Mouse (Mus musculus): ENCODE results near the gene Ctnna2. TPM values are rescaled to one million over a fixed set of nuclear protein-coding genes. Genes with fewer than 3 reads are reported as not detected.

Gene Ctnna2
- polyA plus RNA-seq, 1 experiment from 2014 or later, result 0.44 TPM

- no peak for DNase-seq (ENCODE audit: low spot score)
Observed at GRCm38 (mm10) chr6:77185751-77186150, 793.7 kb downstream of the Ctnna2 start.

- DNase-seq (ENCODE audit: low spot score), result no peak
Observed at GRCm38 (mm10) chr6:77184896-77185295, 794.6 kb downstream of the Ctnna2 start.

GRCm38 (mm10) chr6:77175764-77176163, 803.7 kb downstream of the Ctnna2 start:
- no peak for DNase-seq (ENCODE audit: low spot score)

DNA sequence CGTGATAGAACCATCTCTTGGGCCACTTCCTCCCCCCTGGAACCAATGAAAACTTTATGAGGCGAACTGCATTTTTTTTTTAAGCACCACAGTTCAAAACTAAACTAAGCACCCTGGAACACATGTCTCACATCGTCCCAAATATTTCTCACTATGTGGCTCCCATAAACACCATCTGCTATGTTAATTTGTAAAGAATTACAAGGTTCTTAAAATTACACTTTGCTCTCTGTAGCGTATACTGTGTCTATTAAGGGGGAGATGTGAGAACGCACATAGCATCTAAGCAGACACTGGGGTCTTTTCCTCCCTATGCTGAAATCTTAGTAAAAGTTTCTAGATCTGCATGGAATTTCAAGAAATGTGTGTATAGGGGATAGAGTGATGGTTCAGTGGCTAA, 822.5 kb downstream of the Ctnna2 start:
- no peak for DNase-seq (ENCODE audit: low spot score)

- no peak for DNase-seq (ENCODE audit: low spot score)
Observed at GRCm38 (mm10) chr6:77139306-77139920, 840.1 kb downstream of the Ctnna2 start.

- no peak for DNase-seq (ENCODE audit: low spot score)
Observed at GRCm38 (mm10) chr6:77120926-77121325, 858.6 kb downstream of the Ctnna2 start.

DNA sequence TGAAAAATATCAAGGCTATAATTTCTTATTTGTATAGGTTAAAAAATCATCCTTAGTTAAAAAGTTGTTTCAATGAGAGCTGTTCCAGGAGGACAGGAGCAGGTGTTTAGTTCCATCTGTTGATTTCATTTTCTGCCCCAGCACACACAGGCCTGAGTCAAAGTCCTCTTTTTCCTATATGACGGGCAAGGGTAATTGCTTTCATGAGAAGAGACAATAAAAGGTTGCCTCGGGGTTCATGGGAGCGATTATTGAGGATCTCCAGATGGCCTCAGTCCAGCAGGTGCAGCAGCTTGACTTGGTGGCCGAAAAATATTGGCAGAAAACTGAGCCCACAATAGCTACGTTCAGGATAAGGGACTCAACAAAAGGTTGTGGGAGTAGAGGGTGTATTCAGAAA, 859.0 kb downstream of the Ctnna2 start:
- no peak for DNase-seq (ENCODE audit: low spot score)

- no peak for DNase-seq (ENCODE audit: low spot score)
Observed at GRCm38 (mm10) chr6:77109095-77109945, 870.2 kb downstream of the Ctnna2 start.

- DNase-seq (ENCODE audit: low spot score), result no peak
Observed at GRCm38 (mm10) chr6:77101047-77101446, 878.5 kb downstream of the Ctnna2 start.

GRCm38 (mm10) chr6:77098540-77098939, 881.0 kb downstream of the Ctnna2 start:
- DNase-seq (ENCODE audit: low spot score), result no peak

- DNase-seq (ENCODE audit: low spot score), result no peak
Observed at GRCm38 (mm10) chr6:77075396-77076376, 903.8 kb downstream of the Ctnna2 start.

- DNase-seq (ENCODE audit: low spot score), result no peak
Observed at GRCm38 (mm10) chr6:77069595-77069994, 909.9 kb downstream of the Ctnna2 start.

- no peak for DNase-seq (ENCODE audit: low spot score)
Observed at GRCm38 (mm10) chr6:77050690-77051089, 928.8 kb downstream of the Ctnna2 start.

DNA sequence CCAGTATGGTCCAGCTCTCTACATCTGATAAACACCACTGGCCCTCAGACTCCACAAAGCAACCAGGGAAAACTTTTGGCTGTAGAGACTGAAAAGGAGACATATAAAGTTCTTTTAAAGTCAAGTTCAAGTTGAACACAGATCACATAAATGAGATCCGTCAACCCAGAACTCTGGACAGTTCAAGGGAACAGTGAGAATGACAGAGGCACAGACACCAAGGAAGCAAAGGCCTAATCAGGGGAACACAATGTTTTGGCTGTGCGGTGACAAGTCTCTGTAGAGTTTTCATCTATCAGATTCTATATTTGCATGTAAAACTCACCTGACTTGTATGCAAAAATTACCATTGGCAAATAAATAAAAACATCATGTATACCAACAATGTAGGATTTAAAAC, 929.3 kb downstream of the Ctnna2 start:
- no peak for DNase-seq (ENCODE audit: low spot score)

GRCm38 (mm10) chr6:77047568-77047967, 931.9 kb downstream of the Ctnna2 start:
- no peak for DNase-seq (ENCODE audit: low spot score)

- DNase-seq (ENCODE audit: low spot score), result no peak
Observed at GRCm38 (mm10) chr6:77025066-77025465, 954.4 kb downstream of the Ctnna2 start.

DNA sequence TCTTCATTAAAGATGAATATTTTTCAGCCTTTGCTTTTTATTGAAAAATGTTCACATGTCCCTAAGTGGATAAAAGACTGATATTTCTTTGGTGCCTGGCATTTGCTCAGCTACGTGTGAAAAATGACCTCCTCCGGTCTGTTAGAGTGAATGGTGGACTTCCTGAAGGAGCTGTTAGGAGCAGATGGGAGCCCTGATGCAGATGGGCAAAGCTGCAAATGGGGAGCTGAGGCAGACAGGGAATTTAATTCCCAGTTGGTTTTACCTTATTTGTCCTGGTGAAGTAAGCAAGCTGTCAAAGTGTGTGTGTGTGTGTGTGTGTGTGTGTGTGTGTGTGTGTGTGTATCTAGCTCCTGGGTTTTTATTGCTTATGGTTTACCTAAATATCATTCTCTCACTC, 966.3 kb downstream of the Ctnna2 start:
- no peak for DNase-seq (ENCODE audit: low spot score)

GRCm38 (mm10) chr6:77011001-77011400, 968.5 kb downstream of the Ctnna2 start:
- DNase-seq (ENCODE audit: low spot score), result no peak

- DNase-seq (ENCODE audit: low spot score), result no peak
Observed at GRCm38 (mm10) chr6:76992128-76992527, 987.4 kb downstream of the Ctnna2 start.

- DNase-seq (ENCODE audit: low spot score), result no peak
Observed at GRCm38 (mm10) chr6:76984773-76985172, 994.7 kb downstream of the Ctnna2 start.

DNA sequence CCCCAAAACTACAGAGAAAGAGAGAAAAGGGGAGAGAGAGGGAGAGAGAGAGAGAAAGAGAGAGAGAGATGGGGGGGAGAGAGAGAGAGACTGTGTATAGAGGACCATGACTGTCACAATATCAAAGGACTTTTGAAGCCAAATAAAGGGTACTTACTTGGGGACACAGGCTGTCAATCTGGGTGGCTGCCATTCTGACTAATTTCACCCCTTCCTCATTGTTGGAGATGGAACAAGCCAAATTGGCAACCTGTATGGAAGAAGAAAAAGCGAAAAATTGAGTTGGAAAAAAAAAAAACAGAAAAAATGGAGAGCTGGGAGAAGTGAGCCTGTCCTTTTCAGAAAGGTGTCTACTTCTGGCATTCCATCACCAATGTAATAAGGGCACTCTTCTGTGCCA, 997.8 kb downstream of the Ctnna2 start:
- DNase-seq (ENCODE audit: low spot score), result no peak
